Mouse (Mus musculus): ENCODE results near the gene Foxa2.

The Foxa2 gene

DNA sequence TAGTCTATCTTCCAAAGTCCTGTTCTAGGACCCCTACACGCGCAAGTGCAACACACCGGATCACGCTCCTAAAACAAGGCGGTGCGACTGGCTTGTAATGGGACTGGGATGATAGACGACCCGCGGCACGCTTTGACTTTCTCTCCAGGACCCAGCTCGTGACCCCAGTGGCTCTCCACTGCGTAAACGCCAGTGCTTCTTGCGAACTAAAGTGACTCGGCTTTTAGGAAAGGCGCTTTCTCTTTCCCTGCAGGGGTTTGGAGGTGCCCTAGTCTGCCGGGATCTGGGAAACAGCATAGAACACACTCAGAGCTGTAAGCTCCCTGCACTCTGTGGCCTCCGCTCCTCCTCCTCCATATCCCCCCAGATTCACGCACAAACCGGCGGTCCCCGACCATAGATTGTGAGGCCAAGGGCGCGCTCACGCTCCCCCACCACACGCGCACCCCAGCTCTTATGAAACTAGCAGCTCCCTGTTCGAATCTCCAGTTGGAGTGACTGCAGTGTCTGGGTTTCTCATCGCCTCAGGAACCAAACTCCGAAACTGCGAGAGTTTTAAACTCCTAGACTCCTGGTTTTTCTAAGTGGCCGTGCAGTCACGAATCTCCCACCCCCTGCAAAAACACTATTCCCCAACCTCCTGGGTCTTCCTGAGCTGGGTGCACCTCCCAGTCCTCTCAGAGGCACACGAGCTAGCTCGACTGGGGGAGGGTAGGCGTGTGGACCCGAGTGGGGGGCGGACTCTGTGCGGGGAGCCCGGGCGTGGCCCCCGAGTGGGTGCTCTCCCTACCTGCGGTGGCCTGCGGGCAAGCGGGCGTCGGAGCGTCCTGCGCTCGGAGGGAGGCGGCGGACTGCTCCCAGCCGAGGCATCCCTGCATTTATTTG is 7.2 kb downstream of the Foxa2 start:
- DNase-seq (ENCODE audit: low spot score): no peak

DNA sequence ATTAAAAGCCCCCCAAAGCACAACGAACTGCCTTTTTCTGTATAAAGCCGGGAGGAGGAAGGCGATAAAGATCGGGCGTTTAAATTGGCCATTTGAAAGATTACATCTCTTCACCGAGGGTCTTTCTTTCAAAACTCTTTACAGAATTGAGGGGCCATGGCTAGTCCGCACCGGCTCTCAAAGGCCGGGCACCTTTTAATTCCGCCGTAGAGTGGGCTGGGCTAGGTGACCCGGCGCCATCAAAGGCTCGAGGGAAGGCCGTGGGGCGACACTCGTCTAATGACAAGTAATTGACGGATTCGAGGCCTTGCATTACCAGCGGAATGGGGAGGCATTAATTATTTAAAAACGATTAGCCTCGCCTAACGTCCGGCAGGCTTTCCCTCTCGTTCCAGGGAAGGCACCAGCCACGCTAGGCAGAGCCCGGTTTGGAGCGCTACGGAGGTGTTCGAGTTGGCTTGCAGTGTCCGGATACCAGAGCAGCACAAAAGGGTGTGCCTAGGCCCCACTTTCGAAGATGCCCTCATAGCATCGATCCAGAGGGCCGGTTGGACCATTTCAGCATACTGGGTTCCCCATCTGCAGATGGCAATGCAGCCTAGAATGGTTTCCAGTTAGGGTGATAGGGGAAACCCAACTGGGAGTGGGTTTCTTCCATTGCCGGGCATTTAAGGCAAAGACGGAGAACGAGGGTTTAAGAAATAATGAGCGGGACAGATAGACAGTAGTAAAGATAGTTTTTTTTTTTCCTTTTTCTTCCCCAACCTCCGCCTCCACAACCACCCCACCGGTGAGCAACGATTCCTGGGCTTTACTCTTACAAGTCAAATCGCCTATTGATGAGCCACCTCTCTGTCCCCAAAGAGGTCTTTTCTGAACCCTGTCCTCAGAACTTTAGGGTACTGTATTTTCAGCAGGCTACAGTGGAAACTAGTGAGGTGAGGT is 8.1 kb downstream of the Foxa2 start:
- no peak for DNase-seq (ENCODE audit: low spot score)

DNA sequence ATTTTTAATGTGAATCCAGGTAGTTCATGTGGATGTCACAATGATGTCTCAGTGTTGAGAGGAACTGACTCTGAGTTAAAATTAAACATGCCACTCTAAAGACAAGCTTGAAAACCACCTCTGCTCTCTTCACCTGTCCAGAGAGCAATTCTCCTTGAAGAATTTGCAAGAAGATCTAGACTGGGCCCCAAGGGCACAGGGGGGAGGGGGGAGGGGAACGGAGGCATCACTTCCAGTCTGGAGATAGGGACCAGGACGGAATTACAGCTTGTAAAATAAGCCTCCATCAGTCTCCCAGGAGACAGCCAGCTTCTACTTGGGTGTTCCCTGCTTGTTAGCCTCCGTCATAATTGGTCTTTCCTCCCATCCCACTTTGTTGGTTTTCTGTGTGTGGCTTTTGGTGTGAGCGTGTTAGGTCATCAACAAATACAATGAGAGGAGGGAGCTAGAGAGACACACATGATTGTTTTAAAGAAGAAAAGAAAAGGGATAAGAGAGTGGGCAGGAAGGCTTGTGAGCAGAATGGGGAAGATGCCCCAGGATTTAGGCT is 10.1 kb downstream of the Foxa2 start:
- DNase-seq (ENCODE audit: low spot score): no peak

DNA sequence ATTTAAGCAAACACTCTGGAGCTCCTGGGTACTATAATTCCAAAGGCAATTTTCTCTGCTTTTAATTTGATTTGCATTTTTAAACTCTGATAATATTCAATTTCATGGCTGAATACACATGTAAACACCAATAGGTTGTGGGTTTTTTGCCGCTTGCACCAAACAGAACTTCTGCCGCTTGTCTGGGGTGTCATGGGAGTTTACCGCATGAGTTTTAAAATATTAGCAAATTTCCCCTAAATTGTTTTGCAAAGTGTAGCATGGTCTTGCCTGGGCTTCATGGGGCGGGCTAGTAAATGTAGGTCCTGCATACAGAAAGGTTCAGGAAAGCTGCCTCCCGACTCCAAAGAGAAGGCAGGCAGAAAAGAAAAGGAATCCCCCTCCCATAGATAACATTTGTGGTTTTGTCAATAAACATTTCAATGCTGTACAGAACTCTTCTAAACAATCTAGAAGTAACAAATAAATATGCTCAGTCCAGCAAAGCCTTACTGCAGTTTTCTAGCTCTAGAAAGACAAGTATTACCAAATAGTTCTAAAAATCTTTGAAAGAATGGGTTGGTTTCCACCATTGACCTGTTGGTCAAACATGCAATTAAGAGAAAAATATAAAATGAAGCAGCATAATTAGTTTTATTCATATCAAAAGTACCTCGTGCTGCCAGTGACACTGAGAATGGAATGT is 15.6 kb downstream of the Foxa2 start:
- no peak for DNase-seq (ENCODE audit: low spot score)

DNA sequence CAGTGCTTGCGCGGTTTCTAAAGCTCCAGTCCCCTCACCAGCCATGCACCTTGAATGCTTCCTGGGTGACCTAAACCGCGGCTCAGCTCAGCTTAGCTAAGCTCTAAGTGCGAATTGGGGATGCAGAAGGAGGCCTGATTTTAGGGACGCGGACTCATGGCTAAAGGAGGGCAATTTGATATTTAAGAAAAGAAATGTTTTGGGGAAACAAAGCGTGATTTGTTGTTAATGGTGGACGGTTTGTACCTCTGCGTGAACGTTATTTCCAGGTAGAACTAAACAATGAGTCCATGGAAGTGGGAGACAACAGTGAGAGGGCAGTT is 16.2 kb downstream of the Foxa2 start:
- no peak for DNase-seq (ENCODE audit: low spot score)

DNA sequence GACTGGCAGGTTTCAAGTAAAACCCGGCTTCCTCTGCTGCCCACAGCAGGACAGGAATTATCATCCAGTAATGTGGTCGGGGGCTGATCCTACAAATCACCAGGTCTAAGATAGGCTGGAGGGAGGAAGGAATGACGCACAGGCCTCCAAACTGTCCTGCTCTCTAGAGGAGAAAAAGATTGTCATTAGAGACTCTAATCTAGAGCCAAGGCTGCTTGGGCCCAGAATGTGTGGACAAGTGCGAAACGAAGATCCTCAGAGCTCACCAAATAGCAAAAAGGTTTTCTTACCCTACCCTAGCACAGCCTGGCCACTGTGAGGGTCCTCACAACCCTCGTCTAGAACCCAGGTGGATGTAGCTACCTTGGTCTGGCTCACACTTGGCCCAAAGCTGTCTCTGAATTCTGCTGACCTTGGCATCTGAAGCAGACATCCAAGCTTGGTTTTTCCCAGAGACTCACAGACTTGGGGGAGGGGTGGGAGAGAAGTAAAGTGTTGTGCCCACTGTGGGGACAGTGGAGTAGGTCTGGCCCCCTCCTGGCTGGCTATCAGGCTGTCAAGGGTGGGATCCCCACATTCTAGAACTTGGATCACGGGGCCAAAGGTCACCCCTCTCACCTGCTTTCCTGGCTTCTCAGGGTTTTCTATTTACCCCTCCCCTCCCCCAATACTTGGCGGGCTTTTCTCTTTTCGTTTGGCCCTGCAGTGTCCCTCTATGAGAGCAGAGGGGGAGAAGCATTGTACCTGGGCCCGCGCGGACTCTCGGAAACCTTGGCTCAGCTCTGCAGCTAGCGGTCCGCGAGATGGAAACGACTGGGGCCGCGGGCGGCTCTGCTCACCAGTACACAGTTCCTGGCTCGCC is 16.8 kb downstream of the Foxa2 start:
- no peak for DNase-seq (ENCODE audit: low spot score)

DNA sequence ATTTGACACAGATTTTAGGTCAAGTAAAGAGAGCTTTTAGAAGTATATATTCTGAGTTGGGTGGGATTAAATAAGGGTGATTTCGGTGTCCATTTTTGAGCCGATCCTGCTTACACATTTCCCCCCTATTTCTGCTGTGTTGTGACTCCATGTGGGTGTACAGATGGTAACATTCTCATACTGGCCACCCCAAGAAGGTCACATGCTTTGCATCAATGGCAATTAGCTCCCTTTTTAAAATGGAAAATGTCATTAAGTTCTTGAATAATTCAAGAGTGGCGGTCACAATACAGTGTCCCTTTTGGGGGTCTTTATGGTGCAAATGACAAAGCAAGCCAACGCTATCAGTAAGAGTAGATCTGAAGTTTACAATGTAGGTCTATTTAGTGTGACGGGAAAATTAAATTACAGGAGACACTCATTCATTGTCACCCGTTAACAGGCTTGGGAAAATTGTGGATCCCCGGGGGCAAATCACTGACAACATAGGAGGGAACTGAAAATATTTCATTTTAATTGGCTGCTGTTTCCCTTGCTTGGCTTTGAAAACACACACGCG is 17.6 kb downstream of the Foxa2 start:
- no peak for DNase-seq (ENCODE audit: low spot score)

DNA sequence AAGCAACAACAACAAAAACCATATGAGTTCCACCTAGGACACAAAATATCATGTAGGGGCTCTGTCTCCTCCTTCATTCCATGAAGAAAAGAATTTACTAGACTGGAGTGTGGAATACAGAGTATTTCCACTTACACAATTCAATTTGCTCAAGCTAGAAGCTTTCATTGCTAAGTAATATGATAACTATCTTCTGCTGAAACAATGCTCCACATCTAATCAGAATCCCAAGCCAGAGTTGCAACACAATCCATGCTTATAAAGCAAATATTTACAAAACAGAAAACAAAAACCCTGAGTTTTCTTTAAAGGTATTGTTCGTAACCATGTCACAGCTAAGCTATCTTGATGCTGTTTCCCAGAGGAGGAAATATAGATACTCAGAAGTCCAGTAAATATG is 20.4 kb downstream of the Foxa2 start:
- no peak for DNase-seq (ENCODE audit: low spot score)

DNA sequence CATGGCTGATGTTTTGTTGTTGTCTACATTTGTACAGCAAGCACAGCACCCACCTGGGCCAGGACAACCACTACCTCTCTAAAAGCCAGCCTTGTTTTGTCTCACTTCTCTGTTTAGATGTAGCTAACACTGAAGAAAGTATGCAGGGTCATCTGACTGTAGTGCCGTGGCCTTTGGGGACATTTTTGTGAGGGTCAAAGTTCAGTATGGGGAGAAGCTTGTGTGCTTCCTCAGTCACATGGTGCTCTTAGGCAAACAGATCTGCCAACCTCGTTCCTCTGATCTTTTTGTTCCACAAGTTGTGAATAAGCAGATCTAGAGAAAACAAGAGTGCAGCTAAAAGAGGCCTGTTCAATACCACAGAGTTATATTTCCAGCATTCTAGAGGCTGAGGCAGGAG is 21.3 kb downstream of the Foxa2 start:
- no peak for DNase-seq (ENCODE audit: low spot score)

DNA sequence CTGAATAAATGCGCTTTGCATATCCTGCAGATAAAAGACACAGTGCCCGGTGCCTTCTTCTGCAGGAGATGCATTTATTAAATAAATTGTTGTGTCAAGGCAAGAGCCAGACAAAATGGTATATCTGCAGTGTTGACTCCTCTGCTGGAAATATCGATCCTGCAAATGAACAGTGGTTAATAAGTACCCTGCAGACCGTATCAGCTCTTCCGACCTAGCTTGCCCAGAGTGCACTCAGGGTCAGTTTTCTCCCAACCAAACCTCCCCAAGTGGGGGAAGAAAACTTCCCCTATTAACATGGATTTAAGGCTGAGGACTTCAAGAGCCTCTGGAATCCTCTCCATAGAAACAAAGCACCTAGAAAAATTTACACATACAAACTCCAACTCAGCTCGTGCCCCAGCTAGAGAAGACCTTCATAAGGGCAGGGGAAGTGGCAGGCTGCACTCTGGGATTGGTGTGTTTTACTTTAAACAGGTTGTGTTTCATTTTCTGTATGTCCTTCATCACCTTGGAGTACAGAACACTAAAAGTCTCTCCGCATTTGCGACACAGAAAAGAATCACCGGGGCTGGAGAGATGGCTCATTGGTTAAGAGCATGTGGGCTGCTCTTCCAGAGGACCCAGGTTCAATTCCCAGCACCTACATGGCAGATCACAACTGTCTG is 22.4 kb downstream of the Foxa2 start:
- no peak for DNase-seq (ENCODE audit: low spot score)

DNA sequence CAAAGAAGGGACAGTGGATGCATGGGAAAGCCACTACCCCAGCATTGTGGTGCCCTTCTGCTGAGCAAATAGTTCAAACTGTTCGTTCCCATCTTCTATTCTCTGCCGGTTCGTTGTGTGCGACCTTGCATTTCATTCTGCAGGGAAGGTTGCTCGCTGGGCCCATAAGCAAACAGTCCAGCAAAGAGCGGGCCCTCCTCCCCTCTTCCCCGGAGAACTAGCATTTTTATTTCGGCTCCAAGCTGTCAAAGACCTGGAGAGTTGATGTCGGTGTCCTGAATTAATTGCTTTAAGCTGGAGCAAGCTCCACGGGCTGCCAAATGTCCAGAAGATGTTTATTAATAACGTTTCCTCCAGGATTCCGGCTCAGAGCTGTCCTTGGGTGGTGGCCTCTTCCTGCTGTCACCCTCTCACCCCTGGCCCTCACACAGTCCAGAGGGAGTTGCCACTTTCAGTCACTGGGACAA is 23.4 kb downstream of the Foxa2 start:
- DNase-seq (ENCODE audit: low spot score): no peak

DNA sequence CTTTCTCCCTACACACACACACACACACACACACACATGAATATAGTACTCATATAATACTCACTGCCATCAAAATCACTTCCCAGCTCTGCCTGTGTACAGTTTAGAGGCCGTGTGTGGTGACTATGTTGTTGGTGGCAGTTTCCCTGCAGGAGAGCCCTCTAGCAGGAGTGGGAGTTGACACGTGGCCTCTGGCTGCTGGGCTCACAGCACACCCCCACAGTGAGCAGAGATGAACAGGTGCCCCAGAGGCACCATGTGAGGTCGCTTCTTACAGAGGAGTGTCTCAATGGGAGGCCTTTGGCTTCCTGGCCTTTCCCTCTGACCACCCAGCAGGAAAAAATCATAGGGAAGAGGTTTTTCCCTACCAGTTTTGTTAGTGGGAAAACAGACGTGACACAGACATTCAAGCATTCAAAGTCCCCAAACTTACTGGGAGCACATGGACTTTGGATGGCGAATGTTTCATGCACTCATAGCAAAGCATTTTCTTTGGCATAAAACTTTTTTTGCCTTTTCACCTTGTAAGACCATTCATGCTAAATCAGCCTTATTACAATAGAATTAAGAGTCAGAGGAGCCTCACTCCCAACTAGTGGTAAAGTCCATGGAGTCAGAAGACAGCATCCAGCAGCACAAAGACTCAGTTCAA is 24.7 kb downstream of the Foxa2 start:
- DNase-seq (ENCODE audit: low spot score): no peak

DNA sequence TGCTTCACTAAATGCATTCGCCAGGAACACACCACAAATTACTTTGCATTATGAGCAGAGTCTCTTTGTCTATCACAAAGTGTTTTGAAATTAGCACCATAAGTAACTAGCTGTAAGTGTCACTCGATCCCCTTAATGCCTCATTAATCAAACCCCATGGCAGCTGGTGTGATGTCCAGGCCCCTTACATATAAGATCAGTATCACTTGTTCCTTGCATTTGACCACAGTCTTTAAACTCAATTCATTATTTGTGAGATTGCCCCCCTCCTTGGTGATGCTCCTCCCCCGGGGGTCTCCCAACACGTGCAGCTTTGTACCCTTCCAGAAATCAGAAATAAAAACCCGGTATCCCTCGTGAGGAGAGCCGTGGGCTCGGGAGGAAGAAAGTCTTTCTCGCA is 25.8 kb downstream of the Foxa2 start:
- no peak for DNase-seq (ENCODE audit: low spot score)

DNA sequence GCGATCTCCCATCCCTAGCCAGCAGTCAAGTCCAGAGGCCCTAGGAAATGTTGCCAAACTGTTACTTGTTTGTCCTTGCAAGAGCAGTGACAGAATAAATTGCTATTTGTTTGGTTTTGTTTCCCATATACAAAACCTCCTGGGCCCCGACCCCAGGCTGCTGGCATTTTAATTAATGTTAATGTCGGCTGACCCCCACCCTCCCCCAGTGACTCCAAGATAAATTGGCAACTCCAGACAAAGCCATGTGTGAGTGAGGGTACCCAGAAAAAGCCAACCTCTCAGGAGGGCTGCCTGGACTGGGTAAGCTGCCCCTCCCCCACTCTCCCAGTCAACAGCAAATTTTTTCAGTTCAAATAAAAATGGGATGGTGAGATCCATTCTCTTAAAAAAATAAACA is 26.6 kb downstream of the Foxa2 start:
- DNase-seq (ENCODE audit: low spot score): no peak

DNA sequence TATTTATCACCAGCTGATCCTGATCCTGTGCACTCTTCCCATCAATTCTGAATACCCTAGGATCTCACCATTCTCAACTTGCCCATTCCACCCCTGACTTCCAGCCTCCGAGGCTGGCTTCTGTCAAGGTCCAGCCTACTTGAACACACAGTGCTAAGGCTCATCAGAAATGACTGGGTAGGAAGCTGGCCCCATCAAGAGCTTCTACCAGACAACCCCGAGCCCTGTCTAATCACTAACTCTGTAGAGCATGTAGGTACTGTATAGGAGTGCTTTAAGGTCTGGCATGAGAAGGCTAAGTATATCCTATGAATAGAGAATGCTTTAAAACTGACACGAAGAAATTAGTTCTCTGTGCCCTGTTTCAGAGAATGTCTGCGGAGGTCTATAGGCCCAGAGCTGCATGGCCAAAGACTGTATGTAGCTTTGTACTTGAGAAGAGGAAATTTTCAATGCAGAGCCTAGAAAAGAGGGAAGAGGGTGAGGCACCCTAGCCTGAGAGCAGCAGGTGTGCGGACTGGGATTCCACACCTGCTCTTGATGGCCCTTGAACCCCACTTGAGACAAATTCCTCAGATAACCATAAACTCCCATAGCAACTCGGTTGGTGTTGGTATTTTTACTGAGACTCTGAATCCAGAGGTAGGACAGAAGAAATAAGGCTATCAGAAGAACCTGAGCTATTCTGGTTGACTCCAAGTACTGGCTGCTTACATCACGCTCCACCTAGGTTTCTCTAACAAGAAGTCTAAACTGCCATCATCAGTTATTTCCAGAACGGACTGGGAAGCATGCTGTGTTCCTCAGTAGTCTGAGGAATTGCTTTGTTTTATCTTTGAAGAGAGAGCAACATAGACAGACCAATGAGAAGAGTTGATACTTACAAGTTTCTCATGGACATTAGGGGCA is 28.7 kb downstream of the Foxa2 start:
- DNase-seq (ENCODE audit: low spot score): no peak

DNA sequence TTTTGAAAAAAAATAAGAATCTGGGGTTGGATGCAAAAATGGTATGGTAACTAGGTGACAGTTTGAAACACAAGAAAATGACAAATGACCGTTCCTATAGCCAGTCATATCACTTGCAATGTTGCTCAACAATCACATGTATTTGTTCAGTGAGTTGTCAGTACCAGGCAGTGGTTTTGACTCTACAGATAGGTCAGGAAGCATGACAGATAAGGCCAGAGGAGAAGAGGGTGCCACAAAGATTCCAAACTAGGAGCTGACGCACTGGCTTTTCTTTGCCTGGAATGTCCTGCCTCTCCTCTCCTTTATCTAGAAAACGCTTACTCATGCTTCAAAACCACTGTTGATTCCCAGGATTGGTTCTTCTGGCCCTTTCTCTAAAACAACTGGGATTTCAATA is 33.4 kb downstream of the Foxa2 start:
- DNase-seq (ENCODE audit: low spot score): no peak

DNA sequence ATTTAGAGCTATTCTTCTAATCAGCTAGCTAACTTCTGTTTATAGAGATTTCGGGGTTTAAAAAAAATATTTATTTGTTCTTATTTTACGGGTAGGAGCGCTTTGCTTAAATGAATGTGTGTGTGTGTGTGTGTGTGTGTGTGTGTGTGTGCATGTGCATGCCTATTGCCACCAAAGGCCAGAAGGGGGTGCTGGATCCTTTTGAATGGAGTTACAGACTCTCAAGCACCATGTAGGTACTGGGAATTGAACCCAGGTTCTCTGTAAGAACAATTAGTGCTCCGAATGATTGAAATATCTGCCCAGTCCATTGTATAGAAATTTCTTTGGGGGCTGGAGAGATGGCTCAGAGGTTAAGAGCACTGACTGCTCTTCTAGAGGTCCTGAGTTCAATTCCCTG is 37.7 kb downstream of the Foxa2 start:
- no peak for DNase-seq (ENCODE audit: low spot score)
